Mouse (Mus musculus) megakaryocyte, embryonic 14.5 days (primary cell): Measurements from ENCODE around the gene Gm20661.

Experiments used
- FLI1 ChIP-seq: IDR thresholded peaks from 2 replicates; pipeline ENCODE4 v1.6.1; 2012; ENCODE audit warnings: low read length, inconsistent platforms, mixed read lengths
- GATA1 ChIP-seq: IDR thresholded peaks from 3 replicates; pipeline ENCODE4 v1.6.1; 2012; ENCODE audit warnings: mixed read lengths, low read length, inconsistent platforms, borderline replicate concordance

DNA sequence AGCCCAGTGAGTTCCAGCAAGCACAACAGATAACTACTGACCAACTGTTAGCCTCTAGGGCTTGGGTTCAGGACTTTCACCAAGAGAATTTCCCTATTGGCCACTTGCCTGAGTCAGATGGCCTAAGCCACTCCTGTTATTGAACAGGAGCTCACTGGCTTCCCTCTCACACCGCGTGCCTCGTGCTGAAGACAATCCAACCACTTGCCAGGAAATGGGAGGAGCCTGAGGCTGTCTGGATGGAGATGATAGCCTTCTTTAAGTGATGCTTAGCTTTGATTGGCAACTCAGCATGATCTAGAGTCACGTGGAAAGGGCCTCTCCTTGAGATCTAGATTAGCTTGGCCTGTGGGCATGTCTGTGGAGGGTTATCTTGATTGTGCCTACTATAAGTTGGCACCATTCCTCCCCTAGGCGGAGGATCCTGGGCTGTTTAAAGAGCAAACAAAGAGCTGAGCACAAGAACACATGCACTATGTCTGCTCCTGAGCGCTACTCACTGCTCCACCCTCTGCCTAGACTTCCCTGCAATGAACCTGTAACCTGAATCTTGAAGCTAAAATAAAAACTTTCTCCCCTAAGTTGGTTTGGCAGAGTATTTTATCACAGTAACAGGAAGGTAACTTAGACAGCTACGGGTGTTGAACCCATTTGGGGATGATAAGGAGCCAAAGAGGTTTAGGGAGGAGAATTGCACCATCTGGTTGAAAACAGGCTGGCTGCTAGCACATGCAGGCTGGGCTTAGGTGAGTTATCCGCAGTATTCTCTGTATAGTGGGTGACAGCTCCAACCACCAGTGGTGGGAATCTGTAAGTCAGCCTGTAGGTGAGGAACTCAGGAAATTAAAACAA is 10.9 kb upstream of the Gm20661 start:
- TF ChIP-seq GATA1 (peak; percentile 64; the same call in 1 of the 3 replicates), FLI1 (peak; percentile 60; the same call in 1 of the 2 replicates)
